Mouse (Mus musculus) midbrain, embryonic 13.5 days (tissue): ENCODE results near the gene Fam71e2. TPM values are rescaled to one million over a fixed set of nuclear protein-coding genes. Genes with fewer than 3 reads are reported as not detected.
"Not testable (repeated sequence)": the region's sequence is repeated elsewhere in the genome, so short reads cannot be mapped to it uniquely, and the experiment has no call there.

ENCODE experiments used
- ATAC-seq: fragments of 200-750 bp; cut with Nextera tagmentation; 2 replicates; pipeline ENCODE4 v1.8.0; 2017; ENCODE audit warnings: mild to moderate bottlenecking, moderate TSS enrichment, moderate library complexity
- H3K27ac ChIP-seq: fragments of 300-500 bp; sonication (generic); 2 replicates; pipeline ENCODE4 v1.5.1; 2015; ENCODE audit warnings: inconsistent platforms, mild to moderate bottlenecking, moderate library complexity
- H3K27me3 ChIP-seq: fragments of 300-500 bp; sonication (generic); 2 replicates; pipeline ENCODE4 v1.6.1; 2015; ENCODE audit warnings: mild to moderate bottlenecking, inconsistent platforms
- H3K36me3 ChIP-seq: fragments of 300-500 bp; sonication (generic); 2 replicates; pipeline ENCODE4 v1.6.1; 2015; ENCODE audit warnings: mild to moderate bottlenecking, inconsistent platforms
- H3K4me1 ChIP-seq: fragments of 300-500 bp; sonication (generic); replicated peaks from 2 replicates; pipeline ENCODE4 v1.6.1; 2015; ENCODE audit warnings: inconsistent platforms
- H3K4me2 ChIP-seq: fragments of 300-500 bp; sonication (generic); replicated peaks from 2 replicates; pipeline ENCODE4 v1.6.1; 2015; ENCODE audit warnings: moderate library complexity, mild to moderate bottlenecking, inconsistent platforms
- H3K4me3 ChIP-seq: fragments of 300-500 bp; sonication (generic); replicated peaks from 2 replicates; pipeline ENCODE4 v1.5.1; 2015; ENCODE audit warnings: mild to moderate bottlenecking, inconsistent platforms
- H3K9ac ChIP-seq: fragments of 300-500 bp; sonication (generic); replicated peaks from 2 replicates; pipeline ENCODE4 v1.6.1; 2015; ENCODE audit warnings: mild to moderate bottlenecking, inconsistent platforms
- H3K9me3 ChIP-seq: fragments of 300-500 bp; sonication (generic); 2 replicates; pipeline ENCODE4 v1.6.1; 2016; ENCODE audit warnings: mild to moderate bottlenecking, inconsistent platforms
- WGBS: fragments of 180-500 bp; shearing (Covaris S2); methylation state at CpG from one replicate; pipeline ENCODE4 v1.1.7; 2015; 5-methylcytosine and 5-hydroxymethylcytosine counted together
- polyA plus RNA-seq: library from polyadenylated mRNA; unstranded; fragments of >200 nt; fragmentation: Nextera tagmentation; extraction: Ambion mirVana; gene quantifications from 2 replicates; pipeline ENCODE4 v1.2.1, GENCODE M21; 2015

Gene Fam71e2
- not detected in 2 replicates for polyA plus RNA-seq

- Histone ChIP-seq H3K4me1 (no peaks in the 10 kb centered on the region), H3K36me3 (no peaks in the 10 kb centered on the region), H3K4me2 (no peak within 1 kb of the TSS), H3K4me3 (no peak within 1 kb of the TSS), H3K27ac (no peak within 1 kb of the TSS), H3K9ac (no peak within 1 kb of the TSS), H3K27me3 (peaks cover 16% of the 10 kb centered on the region), H3K9me3 (no peaks in the 10 kb centered on the region)
- 73% methylated on average over 5 of the region's 5 CpGs for WGBS
- no peak for ATAC-seq
Measured at GRCm38 (mm10) chr7:4771202-4771601, at the start of gene Fam71e2. Gene Fam71e2 (minus strand): TSS chr7:4771302.

DNA sequence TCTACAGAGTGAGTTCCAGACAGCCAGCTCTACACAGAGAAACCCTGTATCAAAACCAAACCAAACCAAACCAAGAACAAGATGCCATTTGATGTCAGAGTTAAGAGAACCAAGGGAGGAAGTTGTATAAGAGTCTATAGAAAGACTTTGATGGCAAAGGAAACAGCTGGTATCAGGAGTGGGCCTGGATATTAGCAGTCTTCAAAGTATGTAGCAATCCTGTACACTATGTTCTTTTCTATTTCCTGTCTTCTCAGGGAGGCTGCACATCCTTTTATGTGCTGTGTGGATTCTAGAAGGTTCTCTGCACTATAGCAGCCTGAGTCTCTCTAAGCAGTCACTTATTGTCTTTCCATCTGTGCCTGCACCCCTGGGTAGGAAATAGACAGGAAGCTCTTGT is 45.5 kb upstream of the Fam71e2 start:
- no peaks in the 10 kb centered on the region for H3K36me3 ChIP-seq
- ATAC-seq, result no peak
- peaks cover 8% of the 10 kb centered on the region for H3K4me1 ChIP-seq
- H3K9ac ChIP-seq, result no peak overlapping the region
- H3K9me3 ChIP-seq, result no peaks in the 10 kb centered on the region
- H3K4me2 ChIP-seq, result no peak overlapping the region
- no peak overlapping the region for H3K27ac ChIP-seq
- H3K4me3 ChIP-seq, result no peak overlapping the region
- no peaks in the 10 kb centered on the region for H3K27me3 ChIP-seq

DNA sequence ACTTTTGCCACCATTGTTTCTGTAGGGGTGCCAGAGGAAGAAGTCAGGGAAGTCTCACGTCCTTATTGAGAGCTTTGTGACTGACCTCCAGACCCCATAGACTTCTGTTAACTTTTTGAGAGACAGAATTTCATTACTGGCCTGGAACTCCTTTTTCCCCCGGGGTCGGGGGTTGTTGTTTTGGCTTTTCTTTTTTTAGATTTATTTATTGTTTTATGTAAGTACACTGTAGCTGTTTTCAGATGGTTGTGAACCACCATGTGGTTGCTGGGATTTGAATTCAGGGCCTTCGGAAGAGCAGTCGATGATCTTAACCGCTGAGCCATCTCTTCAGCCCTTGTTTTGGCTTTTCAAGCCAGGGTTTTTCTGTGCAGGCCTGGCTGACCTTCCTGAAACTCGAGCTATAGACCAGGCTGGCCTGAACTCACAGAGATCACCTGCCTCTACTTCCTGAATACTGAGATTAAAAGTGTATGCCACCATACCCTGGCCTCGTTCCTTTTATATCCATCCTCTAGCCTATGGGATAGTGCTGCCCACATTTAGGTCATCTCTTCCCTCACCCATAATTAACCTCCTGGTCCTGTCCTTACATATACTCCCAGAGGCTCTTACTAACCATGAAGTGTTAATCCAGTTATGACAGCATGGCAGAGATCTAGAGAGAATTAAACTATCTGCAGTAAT is 42.1 kb upstream of the Fam71e2 start:
- H3K9ac ChIP-seq, result peak overlapping the region; percentile 56
- ATAC-seq, result no peak
- H3K4me3 ChIP-seq, result peak overlapping the region; percentile 79
- no peaks in the 10 kb centered on the region for H3K9me3 ChIP-seq
- 24% methylated on average over 8 of the region's 8 CpGs for WGBS
- no peaks in the 10 kb centered on the region for H3K27me3 ChIP-seq
- peaks cover 31% of the 10 kb centered on the region for H3K4me1 ChIP-seq
- H3K36me3 ChIP-seq, result peaks cover 18% of the 10 kb centered on the region
- peak overlapping the region; percentile 61 for H3K4me2 ChIP-seq
- H3K27ac ChIP-seq, result peak overlapping the region; percentile 68

DNA sequence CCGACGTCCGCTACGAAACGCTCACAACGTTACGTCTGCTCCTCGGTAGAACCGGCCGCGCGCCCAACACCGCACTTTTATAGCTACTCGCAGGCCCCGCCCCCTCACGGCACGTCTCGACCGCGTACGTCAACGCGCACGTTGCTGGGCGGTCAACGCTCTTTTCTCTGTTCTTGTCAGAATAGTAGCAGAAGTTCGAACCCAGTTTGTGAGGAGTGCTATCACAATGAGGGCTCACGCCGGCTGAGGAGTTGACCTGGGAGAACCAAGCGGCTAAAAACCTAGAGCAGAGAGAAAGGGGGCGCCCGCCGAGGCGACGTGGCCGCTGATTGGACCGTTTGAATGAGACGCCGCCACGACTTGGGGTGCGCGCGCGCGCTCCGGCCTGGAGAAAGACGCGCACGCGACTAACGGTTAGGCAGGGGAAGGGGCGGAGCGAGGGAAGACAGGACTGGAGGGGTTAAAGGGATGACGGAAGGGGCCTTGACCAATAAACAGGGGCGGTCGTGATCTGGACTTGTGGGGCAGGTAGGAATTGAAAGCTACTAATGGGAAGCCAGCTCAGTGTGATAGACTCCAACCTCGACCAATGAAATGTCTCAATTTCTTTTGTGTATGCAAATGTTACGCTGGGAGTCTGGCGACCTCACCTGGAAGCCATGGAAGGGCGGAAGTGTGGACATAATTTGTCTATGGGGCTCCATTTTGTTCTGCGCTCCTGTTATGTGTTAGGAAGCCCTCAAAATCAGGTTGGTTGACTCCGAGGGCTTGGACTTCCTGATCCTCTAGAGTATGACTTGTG is 41.4 kb upstream of the Fam71e2 start, which contains the start of gene Ube2s:
TSS of gene Ube2s (minus strand) at position 288 of the 802 bp plus-strand sequence.
- Histone ChIP-seq H3K9me3 (no peaks in the 10 kb centered on the region), H3K27me3 (no peaks in the 10 kb centered on the region), H3K9ac (peak within 1 kb of the TSS; percentile 99), H3K4me2 (peak within 1 kb of the TSS; percentile 90), H3K4me3 (peak within 1 kb of the TSS; percentile 79), H3K4me1 (peaks cover 31% of the 10 kb centered on the region), H3K27ac (peak within 1 kb of the TSS; percentile 94), H3K36me3 (peaks cover 22% of the 10 kb centered on the region)
- ATAC-seq, result peak; percentile 99
- under 1% methylated on average over 62 of the region's 62 CpGs for whole genome bisulfite sequencing

DNA sequence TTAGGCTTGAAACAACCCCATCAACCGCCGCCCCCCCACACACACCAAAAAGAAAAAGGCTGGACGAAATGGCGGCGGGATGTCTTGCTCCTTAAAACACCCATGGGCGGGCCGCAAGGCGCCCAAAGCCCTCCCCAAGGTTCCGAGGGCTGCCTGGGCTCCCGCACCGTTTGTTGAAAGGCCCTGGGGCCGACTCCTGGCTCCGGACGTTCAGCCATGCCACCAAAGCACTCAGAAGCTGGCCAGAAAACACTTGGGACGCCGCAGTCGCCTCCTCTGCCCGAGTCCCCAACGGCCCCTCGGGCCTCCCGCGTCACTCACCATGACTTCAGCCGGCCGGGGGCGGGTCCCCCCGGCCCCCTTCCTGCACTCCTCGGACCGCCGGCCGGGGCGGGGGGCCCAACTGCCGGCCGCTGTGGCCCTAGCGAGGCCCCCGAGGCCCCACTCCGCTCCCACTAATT is 40.8 kb upstream of the Fam71e2 start:
- ATAC-seq, result no peak; the same call in 1 of the 2 replicates

GRCm38 (mm10) chr7:4811131-4811530 is 40.0 kb upstream of the Fam71e2 start:
- H3K4me1 ChIP-seq, result peaks cover 31% of the 10 kb centered on the region
- not testable (repeated sequence) for H3K27ac ChIP-seq, ATAC-seq, H3K27me3 ChIP-seq, H3K9me3 ChIP-seq
- H3K4me3 ChIP-seq, result peak overlapping the region; percentile 79
- H3K4me2 ChIP-seq, result peak overlapping the region; percentile 90
- WGBS, result 43% methylated on average over 10 of the region's 10 CpGs
- peak overlapping the region; percentile 99 for H3K9ac ChIP-seq
- H3K36me3 ChIP-seq, result peaks cover 32% of the 10 kb centered on the region

More for the DNA sequence above, 40.8 kb upstream of the Fam71e2 start:
- peak overlapping the region; percentile 90 for H3K4me2 ChIP-seq
- peak overlapping the region; percentile 94 for H3K27ac ChIP-seq
- no peaks in the 10 kb centered on the region for H3K9me3 ChIP-seq
- WGBS, result 0% methylated on average over 17 of the region's 36 CpGs
- H3K4me1 ChIP-seq, result peaks cover 31% of the 10 kb centered on the region
- H3K9ac ChIP-seq, result peak overlapping the region; percentile 99
- peaks cover 28% of the 10 kb centered on the region for H3K36me3 ChIP-seq
- H3K27me3 ChIP-seq, result no peaks in the 10 kb centered on the region
- H3K4me3 ChIP-seq, result peak overlapping the region; percentile 79

DNA sequence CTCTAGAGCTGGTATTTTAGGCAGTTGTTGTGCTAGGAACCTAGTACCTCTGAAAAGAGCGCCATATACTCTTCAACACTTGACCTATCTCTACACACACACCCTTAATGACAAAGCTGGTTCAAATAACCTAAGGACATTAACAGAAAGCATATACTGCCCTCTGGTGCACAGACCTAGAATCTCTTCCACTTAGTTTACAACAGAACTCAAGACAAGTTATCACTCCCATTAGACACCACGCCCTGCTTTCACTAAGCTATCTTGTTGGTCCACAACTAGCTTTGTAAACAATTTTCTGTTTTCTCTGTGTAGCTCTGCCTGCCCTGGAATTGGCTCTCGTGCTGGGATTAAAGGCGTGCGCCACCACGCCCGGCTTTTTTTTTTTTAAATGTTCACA is 35.6 kb upstream of the Fam71e2 start:
- Histone ChIP-seq H3K27ac (no peak overlapping the region), H3K4me2 (no peak overlapping the region), H3K36me3 (peaks cover 38% of the 10 kb centered on the region), H3K27me3 (no peaks in the 10 kb centered on the region), H3K9ac (no peak overlapping the region), H3K9me3 (no peaks in the 10 kb centered on the region), H3K4me3 (no peak overlapping the region), H3K4me1 (peaks cover 24% of the 10 kb centered on the region)
- peak; percentile 11; the same call in 1 of the 2 replicates for ATAC-seq
- WGBS, result 94% methylated on average over 7 of the region's 7 CpGs

DNA sequence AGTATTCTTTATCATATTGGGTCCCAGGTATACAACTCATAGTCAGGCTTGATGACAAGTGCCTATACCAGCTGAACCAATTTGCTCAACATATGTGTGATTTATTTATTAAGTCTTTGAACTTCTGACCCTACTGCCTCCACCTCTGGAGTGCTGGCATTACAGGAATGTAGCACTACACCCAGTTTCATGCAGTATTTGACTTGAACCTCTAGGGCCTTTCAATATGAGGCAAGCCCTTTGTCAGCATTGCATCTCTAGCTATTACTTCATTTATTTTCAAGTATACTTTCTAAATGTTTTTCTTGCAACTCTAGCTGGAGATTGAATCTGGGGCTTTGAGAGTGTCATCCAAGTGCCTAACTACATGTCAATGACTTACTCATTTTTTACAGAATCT is 31.1 kb upstream of the Fam71e2 start:
- Histone ChIP-seq H3K4me3 (no peak overlapping the region), H3K9ac (no peak overlapping the region), H3K36me3 (peaks cover 22% of the 10 kb centered on the region), H3K4me1 (no peaks in the 10 kb centered on the region), H3K27me3 (no peaks in the 10 kb centered on the region), H3K4me2 (no peak overlapping the region), H3K27ac (no peak overlapping the region), H3K9me3 (no peaks in the 10 kb centered on the region)
- ATAC-seq, result no peak

DNA sequence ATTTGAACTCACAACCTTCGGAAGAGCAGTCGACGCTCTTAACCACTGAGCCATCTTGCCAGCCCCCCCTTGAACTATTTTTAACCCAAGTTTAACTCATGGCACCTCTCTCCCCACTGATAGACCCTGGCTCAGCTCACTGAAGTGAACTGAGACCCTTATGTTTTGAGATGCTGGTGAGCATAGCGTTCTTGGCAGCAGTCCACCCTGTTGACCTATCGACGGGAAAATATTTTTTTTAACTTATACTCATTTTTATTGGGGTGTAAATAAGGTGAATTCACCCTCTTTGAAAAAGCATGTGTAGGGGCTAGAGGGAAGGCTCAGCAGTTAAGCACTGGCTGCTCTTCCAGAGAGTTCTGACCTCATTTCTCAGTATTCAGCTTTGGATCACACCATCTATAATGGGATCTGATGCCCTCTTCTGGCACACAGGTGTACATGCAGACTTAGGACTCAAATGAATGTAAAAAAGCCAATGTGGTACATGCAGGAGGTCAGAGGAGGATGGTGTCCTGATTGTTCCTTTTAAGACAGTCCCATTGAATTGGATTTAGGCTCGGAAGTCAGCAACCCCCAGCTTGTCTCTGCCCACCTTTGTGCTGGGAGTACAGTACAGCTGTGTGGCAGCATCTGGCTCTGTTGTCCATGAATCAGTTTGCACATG is 24.8 kb upstream of the Fam71e2 start:
- H3K4me1 ChIP-seq, result peaks cover 13% of the 10 kb centered on the region
- no peak overlapping the region for H3K4me2 ChIP-seq
- no peaks in the 10 kb centered on the region for H3K27me3 ChIP-seq
- H3K9ac ChIP-seq, result no peak overlapping the region
- no peak overlapping the region; the same call in 1 of the 2 replicates for H3K27ac ChIP-seq
- peaks cover 41% of the 10 kb centered on the region for H3K36me3 ChIP-seq
- H3K4me3 ChIP-seq, result no peak overlapping the region
- H3K9me3 ChIP-seq, result no peaks in the 10 kb centered on the region
- ATAC-seq, result no peak
- 76% methylated on average over 7 of the region's 7 CpGs for WGBS

GRCm38 (mm10) chr7:4794631-4795168 is 23.6 kb upstream of the Fam71e2 start:
- H3K9me3 ChIP-seq, result no peaks in the 10 kb centered on the region
- peaks cover 5% of the 10 kb centered on the region; the same call in 1 of the 2 replicates for H3K27me3 ChIP-seq
- H3K4me3 ChIP-seq, result no peak overlapping the region; the same call in 1 of the 2 replicates
- H3K36me3 ChIP-seq, result peaks cover 41% of the 10 kb centered on the region
- no peak for ATAC-seq
- peaks cover 13% of the 10 kb centered on the region for H3K4me1 ChIP-seq
- H3K4me2 ChIP-seq, result peak overlapping the region; percentile 89; the same call in 1 of the 2 replicates
- 88% methylated on average over 3 of the region's 3 CpGs for WGBS
- H3K27ac ChIP-seq, result no peak overlapping the region
- H3K9ac ChIP-seq, result no peak overlapping the region; the same call in 1 of the 2 replicates

- Histone ChIP-seq H3K9ac (peak overlapping the region; percentile 91), H3K36me3 (peaks cover 41% of the 10 kb centered on the region), H3K27ac (0 out of 2 replicates have a peak overlapping the region, but pooled peaks have one; percentile 85), H3K4me1 (peaks cover 22% of the 10 kb centered on the region), H3K27me3 (peaks cover 9% of the 10 kb centered on the region; the same call in 1 of the 2 replicates), H3K9me3 (no peaks in the 10 kb centered on the region), H3K4me2 (peak overlapping the region; percentile 89), H3K4me3 (peak overlapping the region; percentile 70)
- no peak for ATAC-seq
- 39% methylated on average over 4 of the region's 4 CpGs for WGBS
Measured at GRCm38 (mm10) chr7:4793674-4794073, 22.6 kb upstream of the Fam71e2 start.
